Mouse (Mus musculus) small intestine, adult 2 months (tissue): ENCODE results near the gene Map1s.

Experiments used
- CTCF ChIP-seq: fragments of 200-500 bp; IDR thresholded peaks from 2 replicates; pipeline ENCODE4 v1.5.1; 2012; ENCODE audit warnings: low read depth, mild to moderate bottlenecking, control low read depth, inconsistent platforms, low read length, moderate library complexity, mixed read lengths; ENCODE audit not compliant: insufficient replicate concordance, insufficient read length; ENCODE audit errors: extremely low read depth
- POLR2A ChIP-seq: fragments of 200-500 bp; IDR thresholded peaks from 2 replicates; pipeline ENCODE4 v1.6.1; 2012; ENCODE audit warnings: low read depth, mild to moderate bottlenecking, control low read depth, inconsistent platforms, low read length, moderate library complexity

DNA sequence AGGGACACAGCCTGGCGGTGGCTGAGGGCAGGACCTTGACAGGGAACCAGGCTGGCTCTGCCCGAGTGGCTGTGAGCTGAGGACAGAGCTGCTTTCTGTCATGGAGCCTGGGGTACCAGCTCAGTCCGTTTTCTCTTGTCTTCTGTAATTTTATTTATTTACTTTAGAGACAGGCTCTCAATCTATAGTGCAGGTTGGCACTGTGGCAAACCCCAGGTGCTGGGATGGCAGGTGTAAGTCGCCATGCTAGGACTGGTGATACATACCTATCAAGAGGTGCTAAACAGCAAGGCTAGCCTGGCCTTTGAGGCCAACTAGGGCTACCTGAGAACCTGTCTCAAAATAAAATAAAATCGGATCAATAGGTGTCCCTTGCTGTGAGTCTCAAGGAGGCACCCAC, 49.7 kb upstream of the Map1s start:
- TF ChIP-seq CTCF (no peak), POLR2A (no peak)
